Mouse (Mus musculus): Measurements from ENCODE around the gene Nup54. TPM values are rescaled to one million over a fixed set of nuclear protein-coding genes. Genes with fewer than 3 reads are reported as not detected.

Gene Nup54
- polyA plus RNA-seq (2017; shearing (Covaris generic)): 48.7 TPM

GRCm38 (mm10) chr5:92435025-92435584, at the start of gene Nup54:
Nup54 (minus strand) TSS chr5:92435219.

Other genes starting within 250 kb of the Nup54 start
- not detected for gene U90926, start 219.8 kb downstream of the Nup54 start, polyA plus RNA-seq (2017; shearing (Covaris generic))
- gene Ppef2, start 178.9 kb downstream of the Nup54 start, polyA plus RNA-seq (2017; shearing (Covaris generic)): not detected
- gene Naaa, start 157.0 kb downstream of the Nup54 start, polyA plus RNA-seq (2017; shearing (Covaris generic)): 7.2 TPM
- 62.9 TPM for gene Sdad1, start 124.7 kb downstream of the Nup54 start, polyA plus RNA-seq (2017; shearing (Covaris generic))
- gene Cxcl9, start 107.1 kb downstream of the Nup54 start, polyA plus RNA-seq (2017; shearing (Covaris generic)): not detected
- gene Art3, start 103.4 kb downstream of the Nup54 start, polyA plus RNA-seq (2017; shearing (Covaris generic)): 1.4 TPM
- 0.51 TPM for gene Cxcl10, start 86.3 kb downstream of the Nup54 start, polyA plus RNA-seq (2017; shearing (Covaris generic))
- gene Scarb2, start 71.6 kb upstream of the Nup54 start, polyA plus RNA-seq (2017; shearing (Covaris generic)): 29.7 TPM
- not detected for gene Fam47e, start 119.8 kb upstream of the Nup54 start, polyA plus RNA-seq (2017; shearing (Covaris generic))
- 0.32 TPM for gene Stbd1, start 167.8 kb upstream of the Nup54 start, polyA plus RNA-seq (2017; shearing (Covaris generic))
- gene Ccdc158, start 240.1 kb upstream of the Nup54 start, polyA plus RNA-seq (2017; shearing (Covaris generic)): 0.14 TPM
- gene Shroom3, start 248.2 kb upstream of the Nup54 start, polyA plus RNA-seq (2017; shearing (Covaris generic)): not detected

All from naive thymus-derived CD4-positive, alpha-beta T cell, adult 5 months (primary cell).